Mouse (Mus musculus) skeletal muscle tissue, adult 2 months (tissue): ENCODE measurements around the gene Olfr1412.

Experiments used
- DNase-seq: peaks from one replicate; pipeline ENCODE4 v3.0.0-alpha.2; 2012; ENCODE audit warnings: low read depth, low spot score

Gene Olfr1412

GRCm38 (mm10) chr1:92637501-92638172 is 52.1 kb downstream of the Olfr1412 start:
- DNase-seq = no peak

- DNase-seq = no peak
These were observed 52.6 kb downstream of the Olfr1412 start for GRCm38 (mm10) chr1:92638181-92638580.

- DNase-seq = no peak
These were observed 53.2 kb downstream of the Olfr1412 start for GRCm38 (mm10) chr1:92638736-92639135.

- DNase-seq = no peak
These were observed 54.8 kb downstream of the Olfr1412 start for GRCm38 (mm10) chr1:92640393-92640792.
